Mouse (Mus musculus): ENCODE measurements around the gene Bicc1. TPM values are rescaled to one million over a fixed set of nuclear protein-coding genes. Genes with fewer than 3 reads are reported as not detected.
"Not testable (repeated sequence)": the region's sequence is repeated elsewhere in the genome, so short reads cannot be mapped to it uniquely, and the experiment has no call there.

Gene Bicc1
- polyA plus RNA-seq, 1 experiment, result 3.1 TPM

- Histone ChIP-seq H3K27me3 (ENCODE audit: control insufficient read depth, insufficient read depth, low read length) (no peaks in the 10 kb centered on the region), H3K4me3 (ENCODE audit: low read depth, low read length) (no peak overlapping the region), H3K4me1 (ENCODE audit: control insufficient read depth, insufficient read depth, insufficient read length, low read length) (no peaks in the 10 kb centered on the region), H3K36me3 (ENCODE audit: control insufficient read depth, insufficient read depth, low read length) (no peaks in the 10 kb centered on the region), H3K27ac (ENCODE audit: insufficient read depth, low read depth, low read length) (no peak overlapping the region)
- TF ChIP-seq POLR2A (IDR thresholded peaks at IDR 0.05; ENCODE audit: low read depth, low read length) (no peak), CTCF (IDR thresholded peaks at IDR 0.05; ENCODE audit: extremely low read depth, insufficient read length, insufficient replicate concordance, low read depth, low read length) (no peak)
- WGBS, result 70% methylated on average over 16 of the region's 16 CpGs
Measured at GRCm38 (mm10) chr10:70966642-70967345, 192.7 kb downstream of the Bicc1 start.

GRCm38 (mm10) chr10:70964706-70965105, 194.8 kb downstream of the Bicc1 start:
- Histone ChIP-seq H3K36me3 (ENCODE audit: control insufficient read depth, insufficient read depth, low read length) (no peaks in the 10 kb centered on the region), H3K27me3 (ENCODE audit: control insufficient read depth, insufficient read depth, low read length) (no peaks in the 10 kb centered on the region), H3K27ac (ENCODE audit: insufficient read depth, low read depth, low read length) (no peak overlapping the region), H3K4me1 (ENCODE audit: control insufficient read depth, insufficient read depth, insufficient read length, low read length) (no peaks in the 10 kb centered on the region), H3K4me3 (ENCODE audit: low read depth, low read length) (no peak overlapping the region)
- TF ChIP-seq CTCF (IDR thresholded peaks at IDR 0.05; ENCODE audit: extremely low read depth, insufficient read length, insufficient replicate concordance, low read depth, low read length), result no peak
- TF ChIP-seq POLR2A (IDR thresholded peaks at IDR 0.05; ENCODE audit: low read depth, low read length), result no peak
- 44% methylated on average over 7 of the region's 8 CpGs for WGBS

GRCm38 (mm10) chr10:70963599-70964193, 195.8 kb downstream of the Bicc1 start:
- no peaks in the 10 kb centered on the region for H3K36me3 ChIP-seq (ENCODE audit: control insufficient read depth, insufficient read depth, low read length)
- 48% methylated on average over 8 of the region's 8 CpGs for WGBS
- H3K27me3 ChIP-seq (ENCODE audit: control insufficient read depth, insufficient read depth, low read length), result no peaks in the 10 kb centered on the region
- no peak overlapping the region for H3K27ac ChIP-seq (ENCODE audit: insufficient read depth, low read depth, low read length)
- TF ChIP-seq CTCF (IDR thresholded peaks at IDR 0.05; ENCODE audit: extremely low read depth, insufficient read length, insufficient replicate concordance, low read depth, low read length) (no peak; the same call in 1 of the 2 replicates), POLR2A (IDR thresholded peaks at IDR 0.05; ENCODE audit: low read depth, low read length) (no peak)
- no peaks in the 10 kb centered on the region for H3K4me1 ChIP-seq (ENCODE audit: control insufficient read depth, insufficient read depth, insufficient read length, low read length)
- H3K4me3 ChIP-seq (ENCODE audit: low read depth, low read length), result no peak overlapping the region

GRCm38 (mm10) chr10:70961641-70962040, 197.9 kb downstream of the Bicc1 start:
- H3K27ac ChIP-seq (ENCODE audit: insufficient read depth, low read depth, low read length), result no peak overlapping the region
- no peaks in the 10 kb centered on the region for H3K27me3 ChIP-seq (ENCODE audit: control insufficient read depth, insufficient read depth, low read length)
- no peaks in the 10 kb centered on the region for H3K36me3 ChIP-seq (ENCODE audit: control insufficient read depth, insufficient read depth, low read length)
- H3K4me3 ChIP-seq (ENCODE audit: low read depth, low read length), result no peak overlapping the region
- TF ChIP-seq POLR2A (IDR thresholded peaks at IDR 0.05; ENCODE audit: low read depth, low read length), result no peak
- TF ChIP-seq CTCF (IDR thresholded peaks at IDR 0.05; ENCODE audit: extremely low read depth, insufficient read length, insufficient replicate concordance, low read depth, low read length), result no peak
- H3K4me1 ChIP-seq (ENCODE audit: control insufficient read depth, insufficient read depth, insufficient read length, low read length), result no peaks in the 10 kb centered on the region
- WGBS, result 79% methylated on average over 8 of the region's 8 CpGs

GRCm38 (mm10) chr10:70960396-70960795, 199.1 kb downstream of the Bicc1 start:
- H3K36me3 ChIP-seq (ENCODE audit: control insufficient read depth, insufficient read depth, low read length); H3K27me3 ChIP-seq (ENCODE audit: control insufficient read depth, insufficient read depth, low read length); H3K4me3 ChIP-seq (ENCODE audit: low read depth, low read length); H3K27ac ChIP-seq (ENCODE audit: insufficient read depth, low read depth, low read length); H3K4me1 ChIP-seq (ENCODE audit: control insufficient read depth, insufficient read depth, insufficient read length, low read length): not testable (repeated sequence)
- WGBS, result 93% methylated on average over 6 of the region's 6 CpGs

GRCm38 (mm10) chr10:70952770-70953147, 206.7 kb downstream of the Bicc1 start:
- TF ChIP-seq CTCF (IDR thresholded peaks at IDR 0.05; ENCODE audit: extremely low read depth, insufficient read length, insufficient replicate concordance, low read depth, low read length) (no peak), POLR2A (IDR thresholded peaks at IDR 0.05; ENCODE audit: low read depth, low read length) (no peak)
- H3K27ac ChIP-seq (ENCODE audit: insufficient read depth, low read depth, low read length), result no peak overlapping the region
- WGBS, result 65% methylated on average over 5 of the region's 5 CpGs
- H3K27me3 ChIP-seq (ENCODE audit: control insufficient read depth, insufficient read depth, low read length), result no peaks in the 10 kb centered on the region
- H3K4me1 ChIP-seq (ENCODE audit: control insufficient read depth, insufficient read depth, insufficient read length, low read length), result no peaks in the 10 kb centered on the region
- H3K36me3 ChIP-seq (ENCODE audit: control insufficient read depth, insufficient read depth, low read length), result no peaks in the 10 kb centered on the region
- no peak overlapping the region for H3K4me3 ChIP-seq (ENCODE audit: low read depth, low read length)

GRCm38 (mm10) chr10:70952056-70952769, 207.3 kb downstream of the Bicc1 start:
- Histone ChIP-seq H3K4me3 (ENCODE audit: low read depth, low read length) (no peak overlapping the region), H3K36me3 (ENCODE audit: control insufficient read depth, insufficient read depth, low read length) (no peaks in the 10 kb centered on the region), H3K27me3 (ENCODE audit: control insufficient read depth, insufficient read depth, low read length) (no peaks in the 10 kb centered on the region), H3K4me1 (ENCODE audit: control insufficient read depth, insufficient read depth, insufficient read length, low read length) (no peaks in the 10 kb centered on the region), H3K27ac (ENCODE audit: insufficient read depth, low read depth, low read length) (no peak overlapping the region)
- WGBS, result 76% methylated on average over 11 of the region's 11 CpGs
- TF ChIP-seq CTCF (IDR thresholded peaks at IDR 0.05; ENCODE audit: extremely low read depth, insufficient read length, insufficient replicate concordance, low read depth, low read length), result no peak
- TF ChIP-seq POLR2A (IDR thresholded peaks at IDR 0.05; ENCODE audit: low read depth, low read length), result no peak
